ENCODE assay signal across 13 mouse cellular contexts in genomic region chr8:10788496-10789200, GRCm38 (mm10).
A peak's percentile ranks its signal among the peaks of the same experiment; 100 is the strongest.
DNase-seq lines count a peak whose midpoint lies in the region; TF ChIP-seq lines count a peak whose summit lies in the region.
"Had no signal": no experiment of that assay in that cellular context is flagged by ENCODE, and none has a peak within 500 bp of the region (broad histone marks: within the 10 kb centered on the region; RNA-seq: fewer than 3 reads in every experiment).

No protein-coding gene starts in this region.

- H3K36me3 ChIP-seq in heart, embryonic 10.5 days = no peaks in the 10 kb centered on the region
- no peaks in the 10 kb centered on the region for H3K36me3 ChIP-seq in kidney, adult 2 months (ENCODE audit: control insufficient read depth, insufficient read depth, low read length)
- H3K36me3 ChIP-seq: embryonic facial prominence, embryonic 15.5 days; neural tube, embryonic 12.5 days; stomach, embryonic 15.5 days had no signal

- no peaks in the 10 kb centered on the region for H3K4me1 ChIP-seq in heart, embryonic 10.5 days
- no peaks in the 10 kb centered on the region for H3K4me1 ChIP-seq in kidney, adult 2 months (ENCODE audit: control insufficient read depth, insufficient read depth, low read length)
- H3K4me1 ChIP-seq: embryonic facial prominence, embryonic 15.5 days; neural tube, embryonic 12.5 days; stomach, embryonic 15.5 days had no signal

- 75% methylated on average over 8 of the region's 8 CpGs for WGBS in heart, embryonic 10.5 days
- WGBS in kidney, adult 2 months = 68% methylated on average over 8 of the region's 8 CpGs

- no peak overlapping the region for H3K27ac ChIP-seq in heart, embryonic 10.5 days
- no peak overlapping the region for H3K27ac ChIP-seq in kidney, adult 2 months (ENCODE audit: insufficient read depth, low read depth, low read length)
- H3K27ac ChIP-seq: embryonic facial prominence, embryonic 15.5 days; neural tube, embryonic 12.5 days; stomach, embryonic 15.5 days had no signal

- no peaks in the 10 kb centered on the region for H3K27me3 ChIP-seq in heart, embryonic 10.5 days (ENCODE audit: insufficient read depth, poor library complexity, severe bottlenecking)
- no peaks in the 10 kb centered on the region for H3K27me3 ChIP-seq in kidney, adult 2 months (replicated peaks; ENCODE audit: control insufficient read depth, insufficient read depth, low read length)
- H3K27me3 ChIP-seq: embryonic facial prominence, embryonic 15.5 days; neural tube, embryonic 12.5 days; stomach, embryonic 15.5 days had no signal

- H3K4me3 ChIP-seq in heart, embryonic 10.5 days = no peak overlapping the region
- H3K4me3 ChIP-seq in kidney, adult 2 months (ENCODE audit: insufficient read depth, low read depth, low read length) = no peak overlapping the region
- H3K4me3 ChIP-seq: embryonic facial prominence, embryonic 15.5 days; neural tube, embryonic 12.5 days; stomach, embryonic 15.5 days had no signal

- TF ChIP-seq CTCF in kidney, adult 2 months (conservative IDR thresholded peaks at IDR 0.05; ENCODE audit: insufficient read depth, insufficient read length, low read depth, low read length) = no peak

- peak; percentile 50 for DNase-seq in heart, embryonic 10.5 days (ENCODE audit: low spot score)
- no peak for DNase-seq in heart, adult 9 months (ENCODE audit: low spot score in 2 of 2)
- peak; percentile 32 for DNase-seq in kidney, postnatal 10 days
- DNase-seq in kidney, adult 2 months = no peak
- peak; percentile 14 for DNase-seq in urinary bladder, postnatal 14 days (ENCODE audit: low spot score)
- no peak for DNase-seq in urinary bladder, postnatal 25 days (ENCODE audit: low spot score)
- DNase-seq in adrenal gland, postnatal 10 days = no peak
- DNase-seq: cerebellum, adult 9-11 months; liver; liver, postnatal 0 days had no signal

- TF ChIP-seq POLR2A in kidney, adult 2 months (IDR thresholded peaks at IDR 0.05; ENCODE audit: low read depth, low read length) = no peak

- no peaks in the 10 kb centered on the region for H3K9me3 ChIP-seq in heart, embryonic 10.5 days
- H3K9me3 ChIP-seq: embryonic facial prominence, embryonic 15.5 days; neural tube, embryonic 12.5 days; stomach, embryonic 15.5 days had no signal

Comparison
In these comparisons a context has a peak if more than half of its experiments do, and no peak if none do; other contexts are left out.
1. DNase-seq: peak in heart, embryonic 10.5 days (single experiment), kidney, postnatal 10 days (single experiment) and urinary bladder, postnatal 14 days (single experiment); none in heart, adult 9 months (0 of 2), kidney, adult 2 months (single experiment), urinary bladder, postnatal 25 days (single experiment) and adrenal gland, postnatal 10 days (single experiment).